Mouse (Mus musculus) kidney, postnatal 36 days (tissue): Measurements from ENCODE around the gene Ankrd11.

ENCODE experiments used
- DNase-seq, 2 experiments: peaks; one replicate each; pipeline ENCODE4 v3.0.0; 2021 to 2022; ENCODE audit warnings: mixed read lengths in 2 of 2

The Ankrd11 gene

GRCm38 (mm10) chr8:123004033-123004922, 37.8 kb downstream of the Ankrd11 start:
- no peak for DNase-seq

GRCm38 (mm10) chr8:123000311-123000710, 41.8 kb downstream of the Ankrd11 start:
- no peak for DNase-seq

GRCm38 (mm10) chr8:122997963-122998362, 44.1 kb downstream of the Ankrd11 start:
- no peak for DNase-seq

GRCm38 (mm10) chr8:122993740-122994139, 48.3 kb downstream of the Ankrd11 start:
- no peak for DNase-seq

- DNase-seq, result no peak
Observed at GRCm38 (mm10) chr8:122993031-122993430, 49.0 kb downstream of the Ankrd11 start.

- no peak for DNase-seq
Observed at GRCm38 (mm10) chr8:122992296-122992695, 49.8 kb downstream of the Ankrd11 start.

GRCm38 (mm10) chr8:122991368-122991767, 50.7 kb downstream of the Ankrd11 start:
- no peak for DNase-seq

GRCm38 (mm10) chr8:122989976-122990375, 52.1 kb downstream of the Ankrd11 start:
- no peak for DNase-seq

GRCm38 (mm10) chr8:122988955-122989354, 53.1 kb downstream of the Ankrd11 start:
- peak; percentile 23 to 51 for DNase-seq

GRCm38 (mm10) chr8:122987255-122987654, 54.8 kb downstream of the Ankrd11 start:
- no peak for DNase-seq

GRCm38 (mm10) chr8:122986501-122987184, 55.4 kb downstream of the Ankrd11 start:
- no peak for DNase-seq

- DNase-seq, result no peak
Observed at GRCm38 (mm10) chr8:122984175-122984574, 57.9 kb downstream of the Ankrd11 start.

- DNase-seq, result peak; percentile 68 to 72
Observed at GRCm38 (mm10) chr8:122983178-122983942, 58.7 kb downstream of the Ankrd11 start.

- no peak for DNase-seq
Observed at GRCm38 (mm10) chr8:122981646-122982045, 60.4 kb downstream of the Ankrd11 start.

GRCm38 (mm10) chr8:122979865-122980509, 62.1 kb downstream of the Ankrd11 start:
- DNase-seq, result no peak

GRCm38 (mm10) chr8:122979424-122979823, 62.7 kb downstream of the Ankrd11 start:
- DNase-seq, result no peak

GRCm38 (mm10) chr8:122976046-122976445, 66.0 kb downstream of the Ankrd11 start:
- DNase-seq, result peak in 1 of 2 experiments; percentile 28

- no peak for DNase-seq
Observed at GRCm38 (mm10) chr8:122969964-122970620, 72.0 kb downstream of the Ankrd11 start.

- no peak for DNase-seq
Observed at GRCm38 (mm10) chr8:122968145-122968544, 73.9 kb downstream of the Ankrd11 start.

- DNase-seq, result no peak
Observed at GRCm38 (mm10) chr8:122966638-122967037, 75.4 kb downstream of the Ankrd11 start.

GRCm38 (mm10) chr8:122962046-122962445, 80.0 kb downstream of the Ankrd11 start:
- DNase-seq, result no peak

- peak; percentile 34 to 47 for DNase-seq
Observed at GRCm38 (mm10) chr8:122961458-122961857, 80.6 kb downstream of the Ankrd11 start.
